Mouse (Mus musculus) CH12.LX (cell line): ENCODE measurements around the gene Sergef.

Experiments
- CTCF ChIP-seq, 2 experiments: IDR thresholded peaks in 1 of 2; conservative IDR thresholded peaks in 1 of 2; 2 replicates each; pipeline ENCODE4 v1.5.1; 2011 to 2012; ENCODE audit warnings: low read depth in 2 of 2, low read length in 2 of 2, improper control_type of control experiment in 1 of 2, inconsistent platforms in 1 of 2, mild to moderate bottlenecking in 1 of 2, moderate library complexity in 1 of 2
- EP300 ChIP-seq: IDR thresholded peaks from 2 replicates; pipeline ENCODE4 v1.6.1; 2011; ENCODE audit warnings: low read length, improper control_type of control experiment
- PAX5 ChIP-seq: IDR thresholded peaks from 2 replicates; pipeline ENCODE4 v1.6.1; 2012; ENCODE audit warnings: low read length, inconsistent platforms, mixed read lengths
- POLR2A ChIP-seq: IDR thresholded peaks from 2 replicates; pipeline ENCODE4 v1.6.1; 2011; ENCODE audit warnings: low read depth, mild to moderate bottlenecking, improper control_type of control experiment, low read length
- ZKSCAN1 ChIP-seq: IDR thresholded peaks from 2 replicates; pipeline ENCODE4 v1.6.1; 2012; ENCODE audit warnings: low read depth, inconsistent platforms, low read length, improper control_type of control experiment, borderline replicate concordance

- TF ChIP-seq CTCF (conservative IDR thresholded peaks at IDR 0.05 in 1 of 2, IDR thresholded peaks at IDR 0.05 in 1 of 2; ENCODE audit: low read depth in 2 of 2, low read length in 2 of 2) = no peak
- no peak for TF ChIP-seq ZKSCAN1
- no peak for TF ChIP-seq EP300
- no peak for TF ChIP-seq PAX5
- no peak for TF ChIP-seq POLR2A
Observed at GRCm38 (mm10) chr7:46418102-46418622, 221.4 kb downstream of the Sergef start.
